ENCODE assay signal across 9 mouse cellular contexts in genomic region chr1:135112661-135113060, GRCm38 (mm10). TPM values are rescaled to one million over a fixed set of nuclear protein-coding genes. Genes with fewer than 3 reads are reported as not detected.
DNase-seq lines count a peak whose midpoint lies in the region; ATAC-seq and TF ChIP-seq lines count a peak whose summit lies in the region.
"Had no signal": no experiment of that assay in that cellular context is flagged by ENCODE, and none has a peak within 500 bp of the region (broad histone marks: within the 10 kb centered on the region; RNA-seq: fewer than 3 reads in every experiment).

No protein-coding gene starts in this region.

- peaks cover 13% of the 10 kb centered on the region for H3K36me3 ChIP-seq in E14TG2a.4 (ENCODE audit: insufficient read depth, low read length)
- no peaks in the 10 kb centered on the region for H3K36me3 ChIP-seq in hindbrain, embryonic 13.5 days
- no peaks in the 10 kb centered on the region for H3K36me3 ChIP-seq in lung, embryonic 16.5 days (ENCODE audit: control insufficient read depth, insufficient read depth, low read length)

- H3K9ac ChIP-seq in hindbrain, embryonic 13.5 days = no peak overlapping the region
- no peak overlapping the region for H3K9ac ChIP-seq in lung, embryonic 16.5 days (ENCODE audit: low read length)

- 10% methylated on average over 8 of the region's 8 CpGs for WGBS in hindbrain, embryonic 13.5 days
- WGBS in lung, embryonic 16.5 days = 6% methylated on average over 8 of the region's 8 CpGs

- no peak overlapping the region for H3K4me3 ChIP-seq in E14TG2a.4 (replicated peaks; ENCODE audit: low read length)
- no peak overlapping the region for H3K4me3 ChIP-seq in hindbrain, embryonic 13.5 days
- H3K4me3 ChIP-seq in lung, embryonic 16.5 days (ENCODE audit: low read length) = no peak overlapping the region
- H3K4me3 ChIP-seq: megakaryocyte, embryonic 14.5 days had no signal

- no peak overlapping the region for H3K27ac ChIP-seq in hindbrain, embryonic 13.5 days
- H3K27ac ChIP-seq in lung, embryonic 16.5 days (ENCODE audit: low read length) = no peak overlapping the region

- peak; percentile 94 for TF ChIP-seq CTCF in E14TG2a.4 (conservative IDR thresholded peaks at IDR 0.05; ENCODE audit: low read length)
- peak; percentile 91 for TF ChIP-seq CTCF in brain, embryonic 14.5 days (IDR thresholded peaks at IDR 0.05; ENCODE audit: borderline replicate concordance, extremely low read depth, insufficient read depth, insufficient read length)

- TF ChIP-seq POLR2A in brain, embryonic 14.5 days (IDR thresholded peaks at IDR 0.05; ENCODE audit: borderline replicate concordance, extremely low read depth, insufficient read depth, insufficient read length, poor library complexity, severe bottlenecking) = no peak

- peaks cover 15% of the 10 kb centered on the region for H3K27me3 ChIP-seq in E14TG2a.4 (ENCODE audit: insufficient read depth, low read length)
- H3K27me3 ChIP-seq in hindbrain, embryonic 13.5 days = peaks cover 16% of the 10 kb centered on the region
- H3K27me3 ChIP-seq in lung, embryonic 16.5 days (ENCODE audit: control insufficient read depth, insufficient read depth, low read depth, low read length) = peaks cover 2% of the 10 kb centered on the region; the same call in 1 of the 2 replicates
- H3K27me3 ChIP-seq: megakaryocyte, embryonic 14.5 days had no signal

- ATAC-seq in hindbrain, embryonic 13.5 days (ENCODE audit: low FRiP score) = peak; percentile 27; the same call in 1 of the 2 replicates
- peak; percentile 13; the same call in 1 of the 2 replicates for ATAC-seq in lung, embryonic 16.5 days (ENCODE audit: low read depth)

- DNase-seq in kidney, adult 9 months = peak; percentile 48
- DNase-seq in kidney, adult 11 months = no peak
- DNase-seq in brain, embryonic 14.5 days (ENCODE audit: low read depth) = peak; percentile 58
- DNase-seq in skeletal muscle tissue, adult 2 months (ENCODE audit: low read depth, low spot score) = peak; percentile 42
- no peak for DNase-seq in yolk sac, embryonic 10.5 days (ENCODE audit: low spot score)

- H3K4me1 ChIP-seq in E14TG2a.4 (replicated peaks; ENCODE audit: low read depth, low read length) = peaks cover 49% of the 10 kb centered on the region
- H3K4me1 ChIP-seq in hindbrain, embryonic 13.5 days (replicated peaks) = no peaks in the 10 kb centered on the region; the same call in 1 of the 2 replicates
- H3K4me1 ChIP-seq in lung, embryonic 16.5 days (replicated peaks; ENCODE audit: control insufficient read depth, insufficient read depth, low read length) = no peaks in the 10 kb centered on the region

- H3K9me3 ChIP-seq in E14TG2a.4 (ENCODE audit: low read length) = no peaks in the 10 kb centered on the region
- H3K9me3 ChIP-seq in hindbrain, embryonic 13.5 days = no peaks in the 10 kb centered on the region
- H3K9me3 ChIP-seq in lung, embryonic 16.5 days (ENCODE audit: control insufficient read depth, low read length) = no peaks in the 10 kb centered on the region
- H3K9me3 ChIP-seq: megakaryocyte, embryonic 14.5 days had no signal

- no peak overlapping the region for H3K4me2 ChIP-seq in hindbrain, embryonic 13.5 days
- H3K4me2 ChIP-seq in lung, embryonic 16.5 days (ENCODE audit: low read depth, low read length) = no peak overlapping the region

RNA-seq across cellular contexts. Expression of gene Lgr6, which starts 7.6 kb away (rescaled TPM):
- polyA plus RNA-seq in brain, embryonic 14.5 days (2012; rRNA removed) = 0.38 and 0.63 TPM in 2 replicates
- 0.47 and 0.92 TPM in 2 replicates for polyA plus RNA-seq in hindbrain, embryonic 13.5 days (2015; fragmentation: Nextera tagmentation; extraction: Ambion mirVana)
- 9.2 and 9.9 TPM in 2 replicates for polyA plus RNA-seq in lung, embryonic 16.5 days (2015; fragmentation: Nextera tagmentation; extraction: Ambion mirVana)

RNA-seq across cellular contexts. Expression of gene Ptpn7, which starts 19.8 kb away (rescaled TPM):
- polyA plus RNA-seq in brain, embryonic 14.5 days (2012; rRNA removed) = 0.45 and 0.46 TPM in 2 replicates
- polyA plus RNA-seq in hindbrain, embryonic 13.5 days (2015; fragmentation: Nextera tagmentation; extraction: Ambion mirVana) = 0.62 and 0.88 TPM in 2 replicates
- 4.4 and 6.1 TPM in 2 replicates for polyA plus RNA-seq in lung, embryonic 16.5 days (2015; fragmentation: Nextera tagmentation; extraction: Ambion mirVana)

RNA-seq across cellular contexts. Expression of gene Arl8a, which starts 34.0 kb away (rescaled TPM):
- 333 and 385 TPM in 2 replicates for polyA plus RNA-seq in brain, embryonic 14.5 days (2012; rRNA removed)
- 284 and 285 TPM in 2 replicates for polyA plus RNA-seq in hindbrain, embryonic 13.5 days (2015; fragmentation: Nextera tagmentation; extraction: Ambion mirVana)
- 37.4 and 42.9 TPM in 2 replicates for polyA plus RNA-seq in lung, embryonic 16.5 days (2015; fragmentation: Nextera tagmentation; extraction: Ambion mirVana)

RNA-seq across cellular contexts. Expression of gene Gpr37l1, which starts 54.8 kb away (rescaled TPM):
- 0.35 and 0.46 TPM in 2 replicates for polyA plus RNA-seq in brain, embryonic 14.5 days (2012; rRNA removed)
- 0.35 and 0.41 TPM in 2 replicates for polyA plus RNA-seq in hindbrain, embryonic 13.5 days (2015; fragmentation: Nextera tagmentation; extraction: Ambion mirVana)
- polyA plus RNA-seq in lung, embryonic 16.5 days (2015; fragmentation: Nextera tagmentation; extraction: Ambion mirVana) = not detected in 2 replicates

Comparison
In these comparisons a context has a peak if more than half of its experiments do, and no peak if none do; other contexts are left out.
1. DNase-seq: peak in kidney, adult 9 months (single experiment), brain, embryonic 14.5 days (single experiment) and skeletal muscle tissue, adult 2 months (single experiment); none in kidney, adult 11 months (single experiment) and yolk sac, embryonic 10.5 days (single experiment).